Mouse (Mus musculus): ENCODE results near the gene Gm7579. TPM values are rescaled to one million over a fixed set of nuclear protein-coding genes. Genes with fewer than 3 reads are reported as not detected.
"Not testable (repeated sequence)": the region's sequence is repeated elsewhere in the genome, so short reads cannot be mapped to it uniquely, and the experiment has no call there.

Gm7579 gene
- polyA plus RNA-seq, 1 experiment from 2014 or later: not detected

GRCm38 (mm10) chr7:142205488-142205887, 6.2 kb upstream of the Gm7579 start:
- no peak overlapping the region for H3K4me2 ChIP-seq (ENCODE audit: low read length)
- no peak overlapping the region for H3K4me3 ChIP-seq (ENCODE audit: low read length)
- no peak overlapping the region for H3K9ac ChIP-seq (ENCODE audit: low read depth, low read length)
- no peak overlapping the region for H3K27ac ChIP-seq (ENCODE audit: low read depth, low read length)
- H3K27me3 ChIP-seq (replicated peaks; ENCODE audit: control insufficient read depth, insufficient read depth, low read length): no peaks in the 10 kb centered on the region
- H3K4me1 ChIP-seq (ENCODE audit: control insufficient read depth, insufficient read depth, low read depth, low read length): no peaks in the 10 kb centered on the region
- H3K36me3 ChIP-seq (ENCODE audit: control insufficient read depth, insufficient read depth, low read length): no peaks in the 10 kb centered on the region
- no peaks in the 10 kb centered on the region for H3K9me3 ChIP-seq (ENCODE audit: control insufficient read depth, low read length)
- no peak for ATAC-seq

- WGBS: 75% methylated on average over 5 of the region's 5 CpGs
- not testable (repeated sequence) for H3K9ac ChIP-seq (ENCODE audit: low read depth, low read length); ATAC-seq; H3K4me2 ChIP-seq (ENCODE audit: low read length); H3K4me3 ChIP-seq (ENCODE audit: low read length); H3K36me3 ChIP-seq (ENCODE audit: control insufficient read depth, insufficient read depth, low read length); H3K27me3 ChIP-seq (replicated peaks; ENCODE audit: control insufficient read depth, insufficient read depth, low read length); H3K27ac ChIP-seq (ENCODE audit: low read depth, low read length); H3K4me1 ChIP-seq (ENCODE audit: control insufficient read depth, insufficient read depth, low read depth, low read length); H3K9me3 ChIP-seq (ENCODE audit: control insufficient read depth, low read length)
Observed at GRCm38 (mm10) chr7:142206891-142207290, 4.8 kb upstream of the Gm7579 start.

GRCm38 (mm10) chr7:142212136-142212535, 477 bp downstream of the Gm7579 start:
- not testable (repeated sequence) for H3K9ac ChIP-seq (ENCODE audit: low read depth, low read length); H3K27me3 ChIP-seq (replicated peaks; ENCODE audit: control insufficient read depth, insufficient read depth, low read length); H3K4me3 ChIP-seq (ENCODE audit: low read length); H3K4me1 ChIP-seq (ENCODE audit: control insufficient read depth, insufficient read depth, low read depth, low read length); H3K4me2 ChIP-seq (ENCODE audit: low read length); H3K9me3 ChIP-seq (ENCODE audit: control insufficient read depth, low read length); H3K36me3 ChIP-seq (ENCODE audit: control insufficient read depth, insufficient read depth, low read length); H3K27ac ChIP-seq (ENCODE audit: low read depth, low read length); ATAC-seq
- 60% methylated on average over 1 of the region's 1 CpGs for WGBS

GRCm38 (mm10) chr7:142224518-142224917, 12.9 kb downstream of the Gm7579 start:
- no peaks in the 10 kb centered on the region for H3K36me3 ChIP-seq (ENCODE audit: control insufficient read depth, insufficient read depth, low read length)
- H3K9me3 ChIP-seq (ENCODE audit: control insufficient read depth, low read length): no peaks in the 10 kb centered on the region
- H3K9ac ChIP-seq (ENCODE audit: low read depth, low read length): no peak overlapping the region
- H3K4me2 ChIP-seq (ENCODE audit: low read length): no peak overlapping the region
- no peak overlapping the region for H3K4me3 ChIP-seq (ENCODE audit: low read length)
- 48% methylated on average over 2 of the region's 2 CpGs for WGBS
- no peaks in the 10 kb centered on the region for H3K27me3 ChIP-seq (replicated peaks; ENCODE audit: control insufficient read depth, insufficient read depth, low read length)
- no peak for ATAC-seq
- no peaks in the 10 kb centered on the region for H3K4me1 ChIP-seq (ENCODE audit: control insufficient read depth, insufficient read depth, low read depth, low read length)
- H3K27ac ChIP-seq (ENCODE audit: low read depth, low read length): no peak overlapping the region

- H3K4me1 ChIP-seq (ENCODE audit: control insufficient read depth, insufficient read depth, low read depth, low read length); H3K9me3 ChIP-seq (ENCODE audit: control insufficient read depth, low read length); H3K27me3 ChIP-seq (replicated peaks; ENCODE audit: control insufficient read depth, insufficient read depth, low read length); H3K27ac ChIP-seq (ENCODE audit: low read depth, low read length); H3K4me2 ChIP-seq (ENCODE audit: low read length); H3K4me3 ChIP-seq (ENCODE audit: low read length); H3K9ac ChIP-seq (ENCODE audit: low read depth, low read length); H3K36me3 ChIP-seq (ENCODE audit: control insufficient read depth, insufficient read depth, low read length); ATAC-seq: not testable (repeated sequence)
- 57% methylated on average over 3 of the region's 3 CpGs for WGBS
Observed at GRCm38 (mm10) chr7:142229871-142230270, 18.2 kb downstream of the Gm7579 start, which contains the start of gene Krtap5-5. TSS of gene Krtap5-5 (minus strand) at chr7:142229971.

- Histone ChIP-seq H3K27me3 (replicated peaks; ENCODE audit: control insufficient read depth, insufficient read depth, low read length) (no peaks in the 10 kb centered on the region), H3K4me2 (ENCODE audit: low read length) (no peak overlapping the region), H3K4me1 (ENCODE audit: control insufficient read depth, insufficient read depth, low read depth, low read length) (no peaks in the 10 kb centered on the region), H3K9me3 (ENCODE audit: control insufficient read depth, low read length) (0 out of 2 replicates have a peak, but pooled peaks cover 6% of the 10 kb centered on the region), H3K4me3 (ENCODE audit: low read length) (no peak overlapping the region), H3K9ac (ENCODE audit: low read depth, low read length) (no peak overlapping the region), H3K36me3 (ENCODE audit: control insufficient read depth, insufficient read depth, low read length) (no peaks in the 10 kb centered on the region), H3K27ac (ENCODE audit: low read depth, low read length) (no peak overlapping the region)
- WGBS: 22% methylated on average over 1 of the region's 1 CpGs
- no peak for ATAC-seq
Observed at GRCm38 (mm10) chr7:142231540-142231939, 19.9 kb downstream of the Gm7579 start.

GRCm38 (mm10) chr7:142240978-142241377, 29.3 kb downstream of the Gm7579 start, which contains the start of gene Gm40460:
TSS of gene Gm40460 (minus strand) at chr7:142241078.
- no peak within 1 kb of the TSS for H3K4me2 ChIP-seq (ENCODE audit: low read length)
- no peak within 1 kb of the TSS for H3K9ac ChIP-seq (ENCODE audit: low read depth, low read length)
- 44% methylated on average over 2 of the region's 2 CpGs for WGBS
- H3K9me3 ChIP-seq (ENCODE audit: control insufficient read depth, low read length): peaks cover 4% of the 10 kb centered on the region; the same call in 1 of the 2 replicates
- no peak within 1 kb of the TSS for H3K4me3 ChIP-seq (ENCODE audit: low read length)
- no peaks in the 10 kb centered on the region for H3K4me1 ChIP-seq (ENCODE audit: control insufficient read depth, insufficient read depth, low read depth, low read length)
- no peak for ATAC-seq
- no peak within 1 kb of the TSS for H3K27ac ChIP-seq (ENCODE audit: low read depth, low read length)
- no peaks in the 10 kb centered on the region for H3K36me3 ChIP-seq (ENCODE audit: control insufficient read depth, insufficient read depth, low read length)
- H3K27me3 ChIP-seq (replicated peaks; ENCODE audit: control insufficient read depth, insufficient read depth, low read length): no peaks in the 10 kb centered on the region

GRCm38 (mm10) chr7:142249824-142250223, 38.2 kb downstream of the Gm7579 start:
- Histone ChIP-seq H3K27ac (ENCODE audit: low read depth, low read length) (no peak overlapping the region), H3K4me1 (ENCODE audit: control insufficient read depth, insufficient read depth, low read depth, low read length) (no peaks in the 10 kb centered on the region), H3K9me3 (ENCODE audit: control insufficient read depth, low read length) (no peaks in the 10 kb centered on the region), H3K4me3 (ENCODE audit: low read length) (no peak overlapping the region), H3K27me3 (replicated peaks; ENCODE audit: control insufficient read depth, insufficient read depth, low read length) (no peaks in the 10 kb centered on the region), H3K9ac (ENCODE audit: low read depth, low read length) (no peak overlapping the region), H3K4me2 (ENCODE audit: low read length) (no peak overlapping the region), H3K36me3 (ENCODE audit: control insufficient read depth, insufficient read depth, low read length) (no peaks in the 10 kb centered on the region)
- 0% methylated on average over 1 of the region's 1 CpGs for WGBS
- ATAC-seq: no peak

- Histone ChIP-seq H3K4me2 (ENCODE audit: low read length) (no peak overlapping the region), H3K27me3 (replicated peaks; ENCODE audit: control insufficient read depth, insufficient read depth, low read length) (no peaks in the 10 kb centered on the region), H3K9me3 (ENCODE audit: control insufficient read depth, low read length) (no peaks in the 10 kb centered on the region), H3K9ac (ENCODE audit: low read depth, low read length) (no peak overlapping the region), H3K4me1 (ENCODE audit: control insufficient read depth, insufficient read depth, low read depth, low read length) (no peaks in the 10 kb centered on the region), H3K27ac (ENCODE audit: low read depth, low read length) (no peak overlapping the region), H3K4me3 (ENCODE audit: low read length) (no peak overlapping the region), H3K36me3 (ENCODE audit: control insufficient read depth, insufficient read depth, low read length) (no peaks in the 10 kb centered on the region)
- peak; percentile 61; the same call in 1 of the 2 replicates for ATAC-seq
- WGBS: 0% methylated on average over 2 of the region's 2 CpGs
Observed at GRCm38 (mm10) chr7:142255517-142255916, 43.9 kb downstream of the Gm7579 start.

GRCm38 (mm10) chr7:142258254-142258653, 46.6 kb downstream of the Gm7579 start, which contains the start of gene Gm2431:
TSS of gene Gm2431 (minus strand) at chr7:142258354.
- not testable (repeated sequence) for H3K27me3 ChIP-seq (replicated peaks; ENCODE audit: control insufficient read depth, insufficient read depth, low read length); H3K27ac ChIP-seq (ENCODE audit: low read depth, low read length); H3K36me3 ChIP-seq (ENCODE audit: control insufficient read depth, insufficient read depth, low read length); H3K4me2 ChIP-seq (ENCODE audit: low read length); H3K4me1 ChIP-seq (ENCODE audit: control insufficient read depth, insufficient read depth, low read depth, low read length); H3K9me3 ChIP-seq (ENCODE audit: control insufficient read depth, low read length); H3K4me3 ChIP-seq (ENCODE audit: low read length); H3K9ac ChIP-seq (ENCODE audit: low read depth, low read length); ATAC-seq
- 67% methylated on average over 1 of the region's 1 CpGs for WGBS

Data from hindbrain, embryonic 16.5 days (tissue).